Mouse (Mus musculus): Measurements from ENCODE around the gene Cadm1. TPM values are rescaled to one million over a fixed set of nuclear protein-coding genes. Genes with fewer than 3 reads are reported as not detected.

The Cadm1 gene
- total RNA-seq, 2 experiments from 2014 or later, result not detected

DNA sequence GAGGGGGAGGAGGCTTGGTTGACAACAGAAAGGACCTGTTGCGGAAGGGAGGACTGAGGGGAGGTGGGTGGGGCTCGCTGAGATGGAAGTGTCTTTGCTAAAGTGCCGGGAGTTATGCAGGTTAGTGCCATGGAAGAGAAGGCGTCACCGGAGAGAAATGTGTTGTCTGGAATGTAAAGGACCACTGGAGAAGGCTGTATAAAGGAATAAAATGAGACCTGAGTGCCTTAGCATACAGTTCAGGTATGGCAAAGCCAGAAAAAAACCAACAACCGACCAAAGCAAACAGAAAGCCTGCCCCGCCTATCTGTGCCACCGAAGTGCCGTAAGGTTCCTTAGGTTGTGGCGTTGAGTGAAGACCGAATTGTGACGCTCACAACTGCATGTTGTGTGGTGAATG, 18.4 kb downstream of the Cadm1 start:
- ATAC-seq (replicated peaks; ENCODE audit: poor library complexity, severe bottlenecking), result no peak

GRCm38 (mm10) chr9:47548916-47549315, 18.9 kb downstream of the Cadm1 start:
- ATAC-seq (replicated peaks; ENCODE audit: poor library complexity, severe bottlenecking), result no peak

GRCm38 (mm10) chr9:47552960-47553575, 23.1 kb downstream of the Cadm1 start:
- no peak for ATAC-seq (replicated peaks; ENCODE audit: poor library complexity, severe bottlenecking)

DNA sequence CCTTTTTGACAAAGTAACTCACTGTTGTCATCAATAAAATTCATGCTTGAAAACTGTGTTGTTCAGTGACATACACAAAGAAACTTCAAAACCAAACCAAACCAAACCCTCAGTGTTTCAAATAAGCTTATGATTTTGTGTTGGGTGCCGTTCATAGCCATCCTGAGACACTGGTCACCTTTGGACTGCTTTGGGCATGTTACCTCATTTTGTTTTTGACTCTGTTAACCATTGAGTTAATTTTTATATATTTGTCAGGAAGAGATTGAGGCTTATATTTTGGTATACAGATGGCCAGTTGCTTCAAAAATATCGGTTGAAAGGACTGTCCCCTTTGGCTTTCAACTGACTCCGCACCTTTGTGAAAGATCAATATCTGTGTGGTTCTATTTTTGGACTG, 30.8 kb downstream of the Cadm1 start:
- ATAC-seq (replicated peaks; ENCODE audit: poor library complexity, severe bottlenecking), result no peak

DNA sequence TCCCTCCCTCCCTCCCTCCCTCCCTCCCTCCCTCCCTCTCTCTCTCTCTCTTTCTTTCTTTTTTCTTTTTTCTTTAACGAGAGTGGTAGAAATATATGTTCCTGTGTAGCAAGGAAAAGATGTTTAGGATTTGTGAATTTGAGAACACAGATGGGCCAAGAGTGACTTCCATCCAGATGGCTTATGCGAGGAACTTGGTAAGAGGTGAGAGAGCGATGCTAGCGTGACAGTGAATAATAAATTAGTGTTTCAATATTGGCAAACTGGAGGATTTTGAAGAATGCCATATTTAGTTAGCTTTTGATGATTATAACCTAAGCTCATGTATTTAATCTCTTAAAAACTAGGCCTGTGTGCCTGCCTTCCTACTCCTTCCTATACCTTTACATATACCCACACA, 31.6 kb downstream of the Cadm1 start:
- no peak for ATAC-seq (replicated peaks; ENCODE audit: poor library complexity, severe bottlenecking)

- no peak for ATAC-seq (replicated peaks; ENCODE audit: poor library complexity, severe bottlenecking)
Observed at GRCm38 (mm10) chr9:47565088-47565487, 35.1 kb downstream of the Cadm1 start.

GRCm38 (mm10) chr9:47567873-47568272, 37.9 kb downstream of the Cadm1 start:
- ATAC-seq (replicated peaks; ENCODE audit: poor library complexity, severe bottlenecking), result no peak

DNA sequence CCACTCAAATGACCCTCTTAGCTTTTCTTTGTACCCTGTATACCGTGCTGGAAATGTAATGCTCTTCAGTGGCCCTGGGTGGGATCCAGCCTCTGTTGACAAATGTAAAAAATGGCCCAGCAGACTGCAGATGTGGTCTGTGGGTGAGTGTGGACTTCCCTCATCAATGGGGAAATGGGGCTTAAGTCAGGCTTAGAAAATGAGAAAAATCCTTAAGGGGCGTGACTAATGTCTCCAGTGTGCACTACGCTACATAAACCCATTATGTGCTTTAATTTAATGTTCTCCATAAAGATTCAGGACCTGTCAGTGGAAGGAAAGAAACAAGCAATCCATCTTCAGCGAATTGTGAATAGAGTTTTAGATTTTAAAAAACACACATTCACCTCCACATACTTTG, 40.2 kb downstream of the Cadm1 start:
- no peak for ATAC-seq (replicated peaks; ENCODE audit: poor library complexity, severe bottlenecking)

DNA sequence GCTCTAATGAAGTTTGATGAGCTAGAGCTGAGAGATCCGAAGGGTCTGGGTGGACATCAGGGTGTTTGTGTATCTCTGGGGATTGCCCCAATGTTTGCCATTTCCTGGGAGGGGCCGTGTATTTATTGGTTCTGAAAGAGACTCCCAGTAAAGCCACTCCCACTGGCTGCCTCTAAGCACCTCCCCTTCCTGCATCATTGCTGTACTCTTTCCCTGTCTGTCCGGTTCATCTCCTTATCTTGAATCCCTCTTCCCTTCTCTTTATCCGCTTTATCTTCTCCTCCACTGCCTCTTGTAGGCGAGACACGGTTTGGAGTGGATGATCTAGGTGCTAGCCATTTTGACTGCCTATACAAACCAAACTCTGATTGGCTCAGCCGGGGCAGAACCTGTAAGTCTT, 41.5 kb downstream of the Cadm1 start:
- ATAC-seq (replicated peaks; ENCODE audit: poor library complexity, severe bottlenecking), result no peak

DNA sequence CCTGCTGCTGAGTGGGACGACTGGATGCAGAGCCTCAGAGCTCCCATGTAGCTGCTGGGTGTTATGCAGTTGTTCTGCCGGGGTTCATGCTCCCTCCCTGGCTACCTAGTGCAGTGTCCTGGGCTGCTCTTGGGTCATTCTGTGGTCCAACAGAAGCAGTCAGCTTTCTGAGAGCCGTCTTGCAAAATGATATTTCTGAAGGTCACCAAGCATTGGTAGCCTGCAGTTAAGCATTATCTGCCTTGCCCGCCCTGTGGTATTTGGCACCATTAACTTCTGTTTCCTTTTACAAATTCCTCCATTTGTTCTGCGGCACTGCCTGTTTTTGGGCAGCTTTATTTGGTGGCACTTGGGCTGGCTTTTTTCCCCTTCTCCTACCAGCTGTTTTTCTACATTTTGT, 42.2 kb downstream of the Cadm1 start:
- ATAC-seq (replicated peaks; ENCODE audit: poor library complexity, severe bottlenecking), result no peak

GRCm38 (mm10) chr9:47573456-47573855, 43.5 kb downstream of the Cadm1 start:
- no peak for ATAC-seq (replicated peaks; ENCODE audit: poor library complexity, severe bottlenecking)

DNA sequence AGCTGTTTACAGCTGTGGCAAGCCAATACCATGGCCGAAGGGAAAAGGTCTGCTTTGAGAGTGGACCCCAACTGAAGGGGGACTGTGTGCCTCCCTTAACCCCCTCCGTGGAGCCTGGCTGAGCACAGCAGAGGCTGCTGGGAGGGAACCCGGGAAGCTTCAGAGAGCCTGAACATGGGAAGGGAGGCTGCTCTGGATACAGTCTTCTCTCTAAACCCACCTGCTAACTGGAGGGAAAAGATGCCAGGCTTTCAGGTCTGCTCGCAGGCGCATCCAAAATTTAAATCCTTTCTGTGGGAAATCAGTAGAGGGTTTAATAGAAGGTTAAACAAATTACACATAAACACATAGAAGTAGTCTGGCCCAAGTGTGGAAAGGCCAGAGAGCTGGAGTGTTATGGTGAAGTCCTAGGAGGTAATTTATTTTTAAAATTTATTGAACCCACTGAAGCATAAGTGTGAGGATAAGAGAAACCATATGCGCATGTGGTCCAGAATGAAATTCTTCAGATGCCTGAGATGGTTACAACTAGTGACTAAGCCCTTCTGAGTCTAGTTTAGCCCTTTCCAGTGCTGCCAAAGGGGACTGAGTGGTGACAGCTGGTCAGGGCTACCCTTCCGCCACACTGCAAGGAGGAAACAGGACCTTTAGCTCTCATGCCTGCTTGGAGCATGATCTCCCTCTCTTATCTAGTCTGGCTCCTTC, 44.9 kb downstream of the Cadm1 start:
- ATAC-seq (replicated peaks; ENCODE audit: poor library complexity, severe bottlenecking), result no peak

DNA sequence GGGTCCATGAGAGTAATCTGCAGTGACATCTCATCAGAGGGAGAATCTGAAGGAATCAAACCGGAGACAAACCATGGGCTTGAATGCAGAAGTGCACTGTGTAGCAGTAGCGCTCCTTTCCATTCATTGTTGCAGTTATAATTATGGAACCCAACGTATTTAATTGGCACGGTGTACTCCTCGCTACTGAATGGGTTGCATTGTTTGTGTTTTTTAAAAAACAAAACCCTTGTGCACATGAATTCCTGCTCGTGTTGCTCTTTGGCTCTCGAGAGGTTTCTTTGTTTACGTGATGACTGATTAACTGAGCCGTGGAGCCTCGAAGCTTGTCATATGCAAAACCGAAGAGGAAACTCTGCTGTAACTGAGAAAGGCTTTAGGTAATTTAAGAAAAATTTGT, 45.8 kb downstream of the Cadm1 start:
- no peak for ATAC-seq (replicated peaks; ENCODE audit: poor library complexity, severe bottlenecking)

- no peak for ATAC-seq (replicated peaks; ENCODE audit: poor library complexity, severe bottlenecking)
Observed at GRCm38 (mm10) chr9:47579464-47579863, 49.5 kb downstream of the Cadm1 start.

GRCm38 (mm10) chr9:47581576-47582365, 51.8 kb downstream of the Cadm1 start:
- no peak for ATAC-seq (replicated peaks; ENCODE audit: poor library complexity, severe bottlenecking)

DNA sequence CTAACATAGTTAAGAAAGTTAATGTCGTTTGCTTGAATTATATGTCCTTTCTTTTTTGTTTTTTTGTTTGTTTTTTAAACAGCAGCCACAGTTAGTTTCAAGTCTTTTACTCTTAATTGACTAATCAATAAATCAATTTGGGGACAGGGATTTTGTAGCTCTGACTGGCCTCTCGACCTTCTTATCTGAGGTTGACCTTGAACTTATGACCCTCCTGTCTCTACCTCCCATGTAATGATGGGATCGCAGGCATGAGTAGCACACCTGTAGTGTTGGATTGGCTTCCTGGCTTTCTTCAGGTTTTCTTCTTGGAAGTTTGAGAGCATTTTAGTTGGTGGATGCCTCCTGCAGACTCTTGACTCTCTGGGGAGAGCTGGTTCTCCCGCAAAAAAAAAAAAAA, 53.3 kb downstream of the Cadm1 start:
- no peak for ATAC-seq (replicated peaks; ENCODE audit: poor library complexity, severe bottlenecking)

- ATAC-seq (replicated peaks; ENCODE audit: poor library complexity, severe bottlenecking), result no peak
Observed at GRCm38 (mm10) chr9:47586176-47586575, 56.2 kb downstream of the Cadm1 start.

DNA sequence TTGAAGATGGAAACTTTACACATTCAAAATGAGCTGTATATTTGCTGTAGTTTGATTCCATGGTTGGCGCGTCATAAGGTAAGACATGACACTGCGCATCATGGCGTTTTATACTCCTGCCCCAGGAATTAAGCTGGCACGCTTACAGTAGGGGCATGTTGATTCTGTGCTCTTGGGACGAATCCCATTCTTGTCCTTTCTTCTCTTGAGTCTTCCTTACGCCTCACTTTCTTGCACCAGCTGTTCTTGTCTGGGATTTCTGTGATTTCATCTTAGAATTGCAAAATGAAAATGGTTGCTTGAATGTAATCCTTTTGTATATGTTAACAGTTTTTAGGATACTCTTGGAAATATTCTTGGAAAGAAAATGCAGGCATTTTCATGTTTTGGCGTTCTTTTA, 56.9 kb downstream of the Cadm1 start:
- no peak for ATAC-seq (replicated peaks; ENCODE audit: poor library complexity, severe bottlenecking)

DNA sequence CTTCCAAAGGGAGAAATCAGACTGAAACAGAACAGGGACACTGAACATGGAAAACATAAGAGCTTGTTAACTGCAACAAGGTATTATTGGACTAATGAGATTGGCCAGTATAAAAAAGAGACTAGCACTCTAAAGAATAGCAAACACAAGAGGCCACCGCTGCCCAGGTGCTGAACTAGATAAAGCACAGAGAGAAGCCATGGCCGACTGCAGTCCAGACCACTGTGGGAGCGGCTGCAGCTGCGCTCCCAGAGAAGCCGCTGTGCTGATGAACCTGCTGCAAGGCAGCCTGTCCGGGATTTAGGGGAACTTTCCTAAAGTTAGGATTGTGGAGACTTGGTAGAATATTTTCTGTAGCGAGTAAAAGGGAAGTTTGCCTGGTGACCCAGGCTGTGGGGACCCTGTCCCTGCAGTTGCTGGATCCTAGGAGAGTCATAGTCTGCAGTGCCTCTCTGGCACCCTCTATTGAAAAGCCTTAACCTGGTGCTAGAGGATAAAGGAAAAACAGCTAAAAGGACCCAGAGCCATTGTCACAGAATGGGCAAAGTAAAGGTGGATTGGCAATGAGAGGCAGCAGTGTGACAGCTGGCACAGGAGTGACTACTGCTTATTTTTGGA, 57.7 kb downstream of the Cadm1 start:
- no peak for ATAC-seq (replicated peaks; ENCODE audit: poor library complexity, severe bottlenecking)

- ATAC-seq (replicated peaks; ENCODE audit: poor library complexity, severe bottlenecking), result no peak
Observed at GRCm38 (mm10) chr9:47589832-47590231, 59.9 kb downstream of the Cadm1 start.

DNA sequence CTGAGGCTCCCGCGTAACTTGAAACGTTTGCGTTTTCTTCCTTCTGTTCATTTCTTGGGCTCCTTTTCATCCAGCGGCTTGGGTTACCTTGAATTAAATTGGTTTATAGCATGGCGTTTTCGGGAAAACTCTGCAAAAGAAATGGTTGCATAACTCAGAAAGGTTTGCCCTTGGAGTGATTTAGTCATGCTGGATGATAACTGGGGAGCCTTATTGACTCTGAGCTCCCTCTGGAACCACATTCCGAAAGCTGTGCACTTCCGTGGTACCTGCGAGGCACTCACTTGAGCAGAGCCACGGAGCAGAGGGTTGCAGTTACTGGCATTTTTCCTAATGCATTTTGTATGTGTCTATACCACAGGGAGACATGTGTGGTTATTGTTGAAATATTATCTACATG, 71.6 kb downstream of the Cadm1 start:
- no peak for ATAC-seq (replicated peaks; ENCODE audit: poor library complexity, severe bottlenecking)
